Mouse (Mus musculus): ENCODE measurements around the gene C4b.

The C4b gene

GRCm38 (mm10) chr17:34699575-34700408 is 43.9 kb downstream of the C4b start:
- DNase-seq = no peak

DNA sequence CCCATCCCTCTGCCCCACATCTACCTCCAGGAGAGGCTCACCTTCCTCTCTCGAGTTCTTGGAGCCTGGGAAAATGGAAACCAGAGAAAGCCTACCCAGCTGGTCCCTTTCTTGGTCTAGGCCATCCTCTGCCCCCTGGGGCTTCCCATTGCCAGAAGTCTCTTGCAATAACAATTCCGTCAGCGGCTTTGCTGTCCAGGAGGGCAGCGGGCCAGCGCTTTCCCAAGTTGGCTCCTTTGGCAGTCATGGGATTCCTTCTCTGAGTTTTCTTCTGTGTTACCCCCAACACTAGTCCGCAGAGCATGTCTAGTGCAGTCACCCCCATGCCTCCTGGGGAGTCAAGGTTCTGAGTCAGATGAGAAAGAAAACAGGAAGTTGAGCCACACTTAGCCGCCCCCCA is 50.8 kb downstream of the C4b start:
- DNase-seq = no peak

DNA sequence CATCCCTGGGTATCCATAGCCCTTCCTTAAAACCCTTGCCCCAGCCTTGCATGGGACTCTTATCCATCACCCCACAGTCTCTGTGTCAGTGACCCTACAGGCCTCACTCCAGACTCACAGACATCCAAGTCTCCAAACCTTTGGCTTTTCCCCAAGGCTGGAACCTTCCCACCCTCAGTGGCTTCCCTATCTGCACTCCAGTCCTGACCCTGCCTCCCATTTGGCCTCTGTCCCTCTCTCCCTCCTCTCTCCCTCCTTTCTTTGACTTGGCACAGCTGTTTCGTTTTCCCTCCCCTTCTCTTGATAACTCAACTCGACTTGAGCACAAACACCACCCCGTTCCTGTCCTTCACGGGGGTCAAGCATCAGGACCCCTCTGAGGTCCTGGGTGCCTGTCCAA is 53.2 kb downstream of the C4b start:
- DNase-seq = no peak

GRCm38 (mm10) chr17:34688889-34689288 is 54.8 kb downstream of the C4b start:
- DNase-seq = no peak

- DNase-seq = no peak
These were observed 58.3 kb downstream of the C4b start for GRCm38 (mm10) chr17:34685120-34686110.

- DNase-seq = no peak
These were observed 59.3 kb downstream of the C4b start for GRCm38 (mm10) chr17:34684253-34684893.

DNA sequence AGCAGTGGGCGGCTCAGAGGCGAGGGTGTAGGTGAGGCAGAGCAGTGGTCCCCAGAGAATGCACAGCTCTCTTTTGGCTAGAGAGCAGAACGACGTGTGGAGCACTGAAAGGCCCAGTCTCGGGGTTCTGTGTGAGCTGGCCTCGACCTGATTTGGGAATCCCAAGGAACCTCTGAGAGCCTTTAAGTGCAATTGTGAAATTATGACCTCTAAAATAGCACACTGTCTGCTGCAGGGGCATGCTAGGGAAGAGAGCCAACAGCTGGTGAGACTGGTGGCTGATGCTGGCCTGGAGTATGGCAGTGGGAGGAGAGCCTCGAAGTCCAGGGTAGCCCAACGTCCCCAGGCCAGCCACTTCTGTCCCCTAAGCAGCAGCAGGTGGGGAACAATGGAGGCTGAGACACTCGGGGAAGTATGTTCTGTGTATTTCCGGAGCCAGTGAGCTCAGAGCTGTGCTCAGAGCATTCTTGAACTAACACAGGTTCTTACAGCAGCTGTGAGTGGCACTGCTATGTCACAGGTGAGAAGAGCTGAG is 59.9 kb downstream of the C4b start:
- no peak for DNase-seq

- no peak for DNase-seq
These were observed 60.5 kb downstream of the C4b start for GRCm38 (mm10) chr17:34683179-34683578.

- DNase-seq = no peak
These were observed 61.7 kb downstream of the C4b start for GRCm38 (mm10) chr17:34681881-34682536.

DNA sequence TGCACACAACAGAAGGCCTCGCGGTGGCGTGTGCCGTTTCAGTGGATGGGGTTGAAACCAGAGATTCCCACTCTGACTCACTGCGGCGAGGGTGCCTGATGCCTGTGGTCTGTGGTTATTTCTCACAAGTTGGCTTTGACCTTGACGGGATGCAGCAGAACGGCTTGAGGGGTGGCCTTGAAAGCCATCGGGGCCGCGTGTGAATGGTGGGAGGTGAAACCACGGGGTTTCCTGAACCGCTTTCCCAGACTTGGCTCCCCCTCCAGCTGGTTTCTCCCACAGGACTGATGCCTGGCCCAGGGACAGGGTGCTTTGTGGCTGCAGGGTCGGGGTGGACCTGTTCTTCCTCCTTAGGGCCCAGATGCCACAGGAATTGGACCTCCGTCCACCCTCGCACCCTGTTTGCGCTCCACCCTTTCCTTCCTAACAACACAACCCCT is 62.5 kb downstream of the C4b start:
- DNase-seq = no peak

- DNase-seq = no peak
These were observed 63.1 kb downstream of the C4b start for GRCm38 (mm10) chr17:34680621-34681020.

- DNase-seq = no peak
These were observed 63.5 kb downstream of the C4b start for GRCm38 (mm10) chr17:34680191-34680590.
